Mouse (Mus musculus): ENCODE measurements at regions not wholly inside any gene's neighbourhood (a gene's known extent, or its start where the extent isn't known, plus 50 kb on each side); places are given as distances from the start of the nearest gene placed in this dataset.

- TF ChIP-seq MAX (IDR thresholded peaks at IDR 0.05) (no peak), CTCF (IDR thresholded peaks at IDR 0.05; ENCODE audit: control insufficient read depth, insufficient read depth, insufficient read length) (no peak)
Measured at GRCm38 (mm10) chr10:119100511-119100910, 139.3 kb downstream of the Cand1 start.

Measured in C2C12 (cell line).